Mouse (Mus musculus) olfactory bulb, adult 2 months (tissue): Measurements from ENCODE around the gene Npr3.

Experiments used
- CTCF ChIP-seq: fragments of 200-500 bp; IDR thresholded peaks from 2 replicates; pipeline ENCODE4 v1.5.1; 2012; ENCODE audit warnings: low read depth, mild to moderate bottlenecking, low read length, moderate library complexity; ENCODE audit not compliant: insufficient read depth
- POLR2A ChIP-seq: fragments of 200-500 bp; IDR thresholded peaks from 2 replicates; pipeline ENCODE4 v1.6.1; 2012; ENCODE audit warnings: mild to moderate bottlenecking, low read depth, low read length, moderate library complexity; ENCODE audit not compliant: insufficient read depth

DNA sequence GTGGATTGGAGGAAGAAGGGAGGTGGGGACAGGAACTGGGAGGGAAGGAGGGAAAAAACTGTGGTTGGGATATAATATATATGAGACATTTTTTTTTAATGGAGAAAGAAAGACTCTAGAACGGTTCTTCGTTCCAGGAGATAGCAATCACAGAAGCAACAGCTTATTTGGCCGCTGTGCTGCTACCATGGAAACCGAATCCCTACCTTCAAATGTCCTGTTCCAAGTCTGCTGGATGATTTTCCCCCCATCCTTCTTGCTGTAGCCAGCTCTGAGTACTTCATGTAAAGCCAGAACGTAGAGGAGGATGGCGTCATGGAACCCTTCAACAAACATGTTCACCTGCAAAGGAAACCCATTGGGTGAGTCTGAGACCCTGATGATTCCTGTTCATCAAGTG is 48.7 kb downstream of the Npr3 start:
- TF ChIP-seq CTCF (no peak), POLR2A (no peak)
